Mouse (Mus musculus): ENCODE data around the gene Edem2.

GRCm38 (mm10) chr2:155679586-155680110 lies 49.6 kb downstream of the Edem2 start:
- TF ChIP-seq CTCF (conservative IDR thresholded peaks at IDR 0.05; ENCODE audit: insufficient read depth, insufficient read length, low read depth, low read length) = no peak
- TF ChIP-seq POLR2A (IDR thresholded peaks at IDR 0.05; ENCODE audit: low read depth, low read length) = no peak

Measured in kidney, adult 2 months (tissue).